ENCODE assay signal across 8 mouse cellular contexts in genomic region chr9:36768156-36769047, GRCm38 (mm10). TPM values are rescaled to one million over a fixed set of nuclear protein-coding genes. Genes with fewer than 3 reads are reported as not detected.
DNase-seq lines count a peak whose midpoint lies in the region; ATAC-seq and TF ChIP-seq lines count a peak whose summit lies in the region.

No protein-coding gene starts in this region.

- H3K9ac ChIP-seq in MEL (ENCODE audit: control insufficient read depth, low read depth, low read length, poor library complexity, severe bottlenecking) = peak overlapping the region; percentile 83

- peak in 1 of 2 experiments; percentile 15; a peak in 2 of 4 replicates for TF ChIP-seq POLR2A in MEL (IDR thresholded peaks at IDR 0.05; ENCODE audit: control insufficient read depth in 1 of 2, insufficient read depth in 1 of 2, low read depth in 1 of 2, low read length in 2 of 2, poor library complexity in 1 of 2)

- no peak for TF ChIP-seq RAD21 in MEL (IDR thresholded peaks at IDR 0.05; ENCODE audit: low read depth, low read length)

- H3K79me2 ChIP-seq in C2C12 (ENCODE audit: control insufficient read depth, insufficient read depth) (peaks cover 40% of the 10 kb centered on the region), MEL (ENCODE audit: control insufficient read depth, insufficient read depth, low read length, poor library complexity) (peaks cover 28% of the 10 kb centered on the region)

- peaks cover 6% of the 10 kb centered on the region in 2 experiments; a peak in 3 of 4 replicates for H3K4me1 ChIP-seq in MEL (ENCODE audit: control insufficient read depth in 1 of 2, insufficient read depth in 2 of 2, low read length in 2 of 2)

- peak; percentile 65 for DNase-seq in MEL (ENCODE audit: low read depth, low spot score)
- peak; percentile 64 to 69 for DNase-seq in cerebellum, postnatal 25 days
- DNase-seq in gastrocnemius, postnatal 36 days = peak; percentile 14 to 43
- DNase-seq in kidney, postnatal 25 days = peak; percentile 49 to 76
- peak; percentile 44 to 79 for DNase-seq in spleen, postnatal 4 days (ENCODE audit: low spot score in 2 of 2)

- H3K9me3 ChIP-seq in MEL (replicated peaks; ENCODE audit: insufficient read depth, low read length) = no peaks in the 10 kb centered on the region

- H3ac ChIP-seq in C2C12 (ENCODE audit: control insufficient read depth, insufficient read length, low read depth) = peak overlapping the region; percentile 71

- H3K4me3 ChIP-seq in C2C12 (ENCODE audit: insufficient read depth, poor library complexity, severe bottlenecking) (peak overlapping the region; percentile 52), MEL (ENCODE audit: control insufficient read depth in 1 of 2, insufficient read depth in 1 of 2, low read depth in 2 of 2, low read length in 2 of 2) (peak overlapping the region; percentile 74 to 84)

- peak; percentile 15 for ATAC-seq in megakaryocyte progenitor cell, adult 5-6 weeks (replicated peaks; ENCODE audit: poor library complexity)
- no peak for ATAC-seq in monocyte, adult 5-6 weeks (replicated peaks; ENCODE audit: insufficient number of reproducible peaks, low FRiP score, low TSS enrichment, poor library complexity, severe bottlenecking)

- H3K27ac ChIP-seq in MEL (ENCODE audit: control insufficient read depth, low read depth, low read length) = peak overlapping the region; percentile 98

- no peaks in the 10 kb centered on the region for H3K27me3 ChIP-seq in C2C12 (ENCODE audit: control insufficient read depth, insufficient read depth, insufficient read length)
- H3K27me3 ChIP-seq in MEL (ENCODE audit: control insufficient read depth in 1 of 2, insufficient read depth in 2 of 2, low read length in 2 of 2) = no peaks in the 10 kb centered on the region

- peak in 1 of 2 experiments; percentile 16; a peak in 1 of 4 replicates for TF ChIP-seq EP300 in MEL (IDR thresholded peaks at IDR 0.05; ENCODE audit: low read depth in 1 of 2, low read length in 2 of 2)

- intact Hi-C loops in gastrocnemius, postnatal 36 days (cut with DNase I) = no loop called here

- H3K79me3 ChIP-seq in C2C12 (ENCODE audit: low read depth) = peaks cover 30% of the 10 kb centered on the region

- H3K36me3 ChIP-seq in C2C12 (ENCODE audit: control insufficient read depth, insufficient read depth) (peaks cover 18% of the 10 kb centered on the region), MEL (ENCODE audit: control insufficient read depth in 1 of 2, insufficient read depth in 2 of 2, low read length in 2 of 2) (peaks cover 8 to 27% of the 10 kb centered on the region in 2 experiments; a peak in 3 of 4 replicates)

- no peak for TF ChIP-seq CTCF in C2C12 (IDR thresholded peaks at IDR 0.05; ENCODE audit: control insufficient read depth, insufficient read depth, insufficient read length)
- no peak for TF ChIP-seq CTCF in MEL (IDR thresholded peaks at IDR 0.05 in 2 of 3, conservative IDR thresholded peaks at IDR 0.05 in 1 of 3; ENCODE audit: control insufficient read depth in 1 of 3, insufficient read depth in 1 of 3, low read depth in 2 of 3, low read length in 3 of 3, poor library complexity in 1 of 3, severe bottlenecking in 1 of 3)

TF ChIP-seq in C2C12, 6 proteins besides CTCF, POLR2A, EP300 and RAD21:
- TF ChIP-seq MYOD1 (IDR thresholded peaks at IDR 0.05; ENCODE audit: control insufficient read depth, insufficient read length, low read depth) = no peak
- no peak for TF ChIP-seq MAX (IDR thresholded peaks at IDR 0.05)
- TF ChIP-seq MYOG (IDR thresholded peaks at IDR 0.05; ENCODE audit: control insufficient read depth, extremely low read depth, insufficient read length) = no peak
- TF ChIP-seq USF1 (IDR thresholded peaks at IDR 0.05; ENCODE audit: low read depth) = no peak
- no peak for TF ChIP-seq FOSL1 (IDR thresholded peaks at IDR 0.05; ENCODE audit: insufficient read depth, low read length, poor library complexity, severe bottlenecking)
- no peak for TF ChIP-seq CEBPB (IDR thresholded peaks at IDR 0.05; ENCODE audit: low read depth)

TF ChIP-seq in MEL, 35 proteins besides CTCF, POLR2A, EP300 and RAD21:
- peak; percentile 67 for TF ChIP-seq GATA1 (IDR thresholded peaks at IDR 0.05; ENCODE audit: low read depth, low read length)
- TF ChIP-seq ZNF384 (IDR thresholded peaks at IDR 0.05; ENCODE audit: low read depth, low read length) = peak; percentile 60
- no peak for TF ChIP-seq ELF1 (IDR thresholded peaks at IDR 0.05; ENCODE audit: low read depth, low read length)
- peak; percentile 77; the same call in 1 of the 2 replicates for TF ChIP-seq ZMIZ1 (IDR thresholded peaks at IDR 0.05; ENCODE audit: low read depth, low read length)
- no peak for TF ChIP-seq MYC (IDR thresholded peaks at IDR 0.05; ENCODE audit: low read depth, low read length)
- TF ChIP-seq USF1 (IDR thresholded peaks at IDR 0.05; ENCODE audit: low read depth, low read length) = peak; percentile 16; the same call in 1 of the 2 replicates
- TF ChIP-seq TBP (IDR thresholded peaks at IDR 0.05; ENCODE audit: low read depth, low read length) = peak; percentile 56
- TF ChIP-seq CHD1 (IDR thresholded peaks at IDR 0.05; ENCODE audit: low read depth, low read length) = peak; percentile 14

RNA-seq across cellular contexts. Expression of gene Stt3a, which starts 0.9 kb away (rescaled TPM):
- 287 TPM for polyA plus RNA-seq in C2C12 (2012; fragmentation: generic; extraction: Trizol)
- total RNA-seq in MEL (2012; rRNA removed) = 232 and 283 TPM in 2 replicates
- 100 to 1,000 TPM; 142 to 174 TPM for polyA plus RNA-seq in MEL (2012; ENCODE audit: insufficient read depth in 1 of 2, insufficient read length in 2 of 2, low read depth in 1 of 2, low replicate concordance in 2 of 2, missing spikeins in 1 of 2)
- 10 to 100 TPM; 36.2 to 42.6 TPM for total RNA-seq in gastrocnemius, postnatal 36 days (2021)
- 374 and 460 TPM in 2 replicates for total RNA-seq in megakaryocyte progenitor cell, adult 5-6 weeks (2015)
- total RNA-seq in megakaryocyte progenitor cell, adult 5-6 weeks (2017) = 885 and 971 TPM in 2 replicates
- 170 to 460 TPM (median 306 TPM) in 3 replicates for total RNA-seq in monocyte, adult 5-6 weeks (2017)

RNA-seq across cellular contexts. Expression of gene Ei24, which starts 28.8 kb away (rescaled TPM):
- 50.7 TPM for polyA plus RNA-seq in C2C12 (2012; fragmentation: generic; extraction: Trizol)
- 32.1 and 35.0 TPM in 2 replicates for total RNA-seq in MEL (2012; rRNA removed)
- 10 to 100 TPM in 1 of 2 experiments, not detected in 1; 59.7 TPM for polyA plus RNA-seq in MEL (2012; ENCODE audit: insufficient read depth in 1 of 2, insufficient read length in 2 of 2, low read depth in 1 of 2, low replicate concordance in 2 of 2, missing spikeins in 1 of 2)
- 10 to 100 TPM; 69.0 to 73.0 TPM for total RNA-seq in gastrocnemius, postnatal 36 days (2021)
- 43.7 and 49.3 TPM in 2 replicates for total RNA-seq in megakaryocyte progenitor cell, adult 5-6 weeks (2015)
- 38.9 and 51.4 TPM in 2 replicates for total RNA-seq in megakaryocyte progenitor cell, adult 5-6 weeks (2017)
- 47.7 to 50.6 TPM (median 48.2 TPM) in 3 replicates for total RNA-seq in monocyte, adult 5-6 weeks (2017)

RNA-seq across cellular contexts. Expression of gene Chek1, which starts 41.5 kb away (rescaled TPM):
- polyA plus RNA-seq in C2C12 (2012; fragmentation: generic; extraction: Trizol) (6.4 TPM), MEL (2012; ENCODE audit: insufficient read depth in 1 of 2, insufficient read length in 2 of 2, low read depth in 1 of 2, low replicate concordance in 2 of 2, missing spikeins in 1 of 2) (10 to 100 TPM in 1 of 2 experiments, not detected in 1; 33.3 TPM)
- total RNA-seq in MEL (2012; rRNA removed) = 26.7 and 31.1 TPM in 2 replicates
- under 1 TPM; 0.12 to 0.31 TPM for total RNA-seq in gastrocnemius, postnatal 36 days (2021)
- 42.2 and 52.8 TPM in 2 replicates for total RNA-seq in megakaryocyte progenitor cell, adult 5-6 weeks (2015)
- 57.7 and 69.5 TPM in 2 replicates for total RNA-seq in megakaryocyte progenitor cell, adult 5-6 weeks (2017)
- 1.1 to 14.1 TPM (median 2.5 TPM) in 3 replicates for total RNA-seq in monocyte, adult 5-6 weeks (2017)

RNA-seq across cellular contexts. Expression of gene Fez1, which starts 53.3 kb away (rescaled TPM):
- polyA plus RNA-seq in C2C12 (2012; fragmentation: generic; extraction: Trizol) (0.32 TPM), MEL (2012; ENCODE audit: insufficient read depth in 1 of 2, insufficient read length in 2 of 2, low read depth in 1 of 2, low replicate concordance in 2 of 2, missing spikeins in 1 of 2) (not detected)
- total RNA-seq in MEL (2012; rRNA removed) = not detected in 2 replicates
- 1 to 10 TPM; 2.8 to 3.6 TPM for total RNA-seq in gastrocnemius, postnatal 36 days (2021)
- total RNA-seq in megakaryocyte progenitor cell, adult 5-6 weeks (2015) = not detected in 2 replicates
- not detected in 2 replicates for total RNA-seq in megakaryocyte progenitor cell, adult 5-6 weeks (2017)
- 2.0 TPM in 1 of 3 replicates, not detected in the others for total RNA-seq in monocyte, adult 5-6 weeks (2017)
